Mouse (Mus musculus): ENCODE measurements around the gene Sorbs1.

Sorbs1 gene

GRCm38 (mm10) chr19:40406661-40407060, 106.9 kb downstream of the Sorbs1 start:
- DNase-seq (ENCODE audit: low read depth): no peak

GRCm38 (mm10) chr19:40405808-40406207, 107.8 kb downstream of the Sorbs1 start:
- no peak for DNase-seq (ENCODE audit: low read depth)

- peak; percentile 43 for DNase-seq (ENCODE audit: low read depth)
Observed at GRCm38 (mm10) chr19:40404582-40404981, 109.0 kb downstream of the Sorbs1 start.

DNA sequence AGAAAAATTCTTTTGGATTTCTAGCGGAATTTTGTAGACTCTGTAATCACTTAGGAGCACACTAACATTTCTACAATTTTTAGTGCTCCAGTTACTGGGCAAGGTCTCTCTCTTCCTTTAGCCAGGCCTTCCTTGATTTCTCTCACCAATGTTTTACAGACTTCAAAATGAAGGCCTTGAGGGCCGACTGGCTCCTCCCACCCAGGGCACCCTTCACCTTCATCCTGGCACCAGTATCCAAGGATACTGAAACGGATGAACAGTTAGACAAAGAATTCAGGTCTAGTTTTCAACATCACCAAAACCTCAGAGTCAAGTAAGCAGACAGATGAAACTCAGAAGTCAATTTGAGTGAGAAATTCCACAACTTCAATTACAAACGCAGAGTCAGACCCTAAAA, 109.6 kb downstream of the Sorbs1 start:
- no peak for DNase-seq (ENCODE audit: low read depth)

- DNase-seq (ENCODE audit: low read depth): no peak
Observed at GRCm38 (mm10) chr19:40402155-40402963, 111.2 kb downstream of the Sorbs1 start.

DNA sequence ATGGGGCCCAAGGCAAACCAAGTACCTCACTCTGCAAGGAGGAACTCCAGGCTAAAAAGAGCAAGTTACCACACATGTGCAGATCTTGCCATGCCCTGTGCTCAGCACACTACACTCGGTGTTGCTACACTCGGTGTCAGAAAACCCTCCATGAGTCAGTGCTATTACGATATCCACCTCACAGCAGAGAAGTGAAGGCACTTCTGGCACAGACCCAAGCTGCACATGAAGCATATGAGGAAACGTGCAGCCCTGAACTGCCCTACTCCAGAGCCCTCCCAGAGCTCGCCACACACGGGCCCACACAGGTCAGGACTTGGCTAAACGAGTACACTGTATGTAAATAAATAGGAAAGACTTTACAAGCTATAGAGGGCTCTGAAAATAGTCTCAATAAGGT, 112.4 kb downstream of the Sorbs1 start:
- DNase-seq (ENCODE audit: low read depth): no peak

- no peak for DNase-seq (ENCODE audit: low read depth)
Observed at GRCm38 (mm10) chr19:40400426-40401030, 113.1 kb downstream of the Sorbs1 start.

DNA sequence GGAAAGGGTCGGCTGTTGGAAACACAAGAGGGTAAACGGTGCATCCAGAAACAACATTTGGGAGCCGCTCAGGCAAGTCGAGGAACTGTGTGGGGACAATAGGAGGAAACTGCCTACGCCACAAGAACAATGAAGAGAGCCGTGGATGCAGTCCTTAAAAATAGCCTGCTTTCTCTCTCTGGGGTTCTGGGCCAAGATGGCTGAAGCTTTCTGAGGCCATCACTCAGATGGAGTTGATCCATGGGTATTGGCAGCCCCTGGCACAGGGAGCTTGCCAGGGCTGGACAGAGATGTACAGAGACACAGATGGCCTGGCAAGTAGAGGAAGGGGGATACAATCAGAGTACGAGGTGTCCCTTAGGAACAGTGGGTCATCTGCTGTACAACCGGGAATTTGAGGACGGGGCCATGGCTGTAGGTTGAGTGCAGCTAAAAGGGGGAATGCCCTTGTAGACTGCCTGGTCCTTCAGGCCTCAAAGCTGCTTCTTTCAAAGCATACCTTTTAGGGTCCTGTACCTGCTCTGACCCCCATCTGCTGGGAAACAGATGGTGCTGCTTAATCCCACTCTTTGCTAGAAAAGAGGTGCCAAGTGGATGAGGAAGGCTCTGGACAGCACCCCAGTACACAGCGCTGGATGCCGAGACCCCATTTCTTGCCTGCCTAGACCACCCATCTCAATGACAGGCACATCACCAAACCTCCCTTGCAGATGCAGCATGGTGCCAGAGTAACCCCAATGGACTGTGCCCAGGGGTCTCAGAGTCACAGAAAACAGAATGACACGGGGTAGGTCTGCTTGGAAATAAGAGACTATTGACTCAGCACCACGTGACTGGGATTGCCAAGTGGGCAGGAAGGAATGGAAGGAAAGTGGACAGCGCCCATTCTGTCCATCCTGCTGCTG, 117.6 kb downstream of the Sorbs1 start:
- DNase-seq (ENCODE audit: low read depth): no peak

- DNase-seq (ENCODE audit: low read depth): no peak
Observed at GRCm38 (mm10) chr19:40395321-40395695, 118.3 kb downstream of the Sorbs1 start.

- DNase-seq (ENCODE audit: low read depth): no peak
Observed at GRCm38 (mm10) chr19:40394555-40395320, 118.8 kb downstream of the Sorbs1 start.

GRCm38 (mm10) chr19:40392795-40393392, 120.7 kb downstream of the Sorbs1 start:
- DNase-seq (ENCODE audit: low read depth): no peak

DNA sequence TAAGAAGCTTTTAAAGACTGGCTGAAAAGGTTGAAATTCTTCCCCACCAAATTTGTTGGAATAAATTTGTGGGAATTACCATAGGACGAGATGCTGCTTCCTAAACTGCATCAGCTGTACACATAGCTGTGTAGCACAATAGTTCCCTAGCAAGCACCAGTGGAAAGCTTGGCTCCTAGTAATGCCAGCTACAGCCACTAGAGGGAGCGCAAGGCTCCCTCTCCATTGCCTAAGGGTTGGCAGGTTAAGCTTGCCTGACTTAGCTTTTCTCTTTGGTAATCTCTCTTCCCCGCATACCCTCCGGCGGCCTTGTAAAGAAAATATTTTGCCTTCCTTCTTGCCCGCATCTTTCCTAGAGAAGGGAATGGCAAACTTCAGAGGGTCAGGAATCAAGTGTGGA, 122.1 kb downstream of the Sorbs1 start:
- DNase-seq (ENCODE audit: low read depth): peak; percentile 81

DNA sequence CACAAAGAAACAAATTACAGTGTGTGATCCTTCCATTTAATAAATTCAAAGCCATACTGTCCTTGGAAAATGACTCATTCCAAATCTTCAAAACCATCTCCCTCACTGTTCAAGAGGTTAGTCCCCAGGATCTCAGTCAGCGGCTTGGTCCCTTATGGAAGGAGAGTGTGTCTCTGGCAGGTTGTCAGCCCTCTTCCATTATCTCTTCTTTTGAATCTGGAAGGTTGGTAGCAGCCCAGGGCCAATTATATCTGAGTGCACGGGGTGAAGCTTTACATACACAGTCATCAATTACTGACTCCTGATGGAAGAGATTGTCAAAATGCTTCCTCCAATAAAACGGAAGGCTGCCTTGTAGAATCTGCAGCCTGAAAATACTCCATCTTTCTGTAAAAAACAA, 126.7 kb downstream of the Sorbs1 start:
- DNase-seq (ENCODE audit: low read depth): no peak

GRCm38 (mm10) chr19:40385334-40385733, 128.2 kb downstream of the Sorbs1 start:
- no peak for DNase-seq (ENCODE audit: low read depth)

DNA sequence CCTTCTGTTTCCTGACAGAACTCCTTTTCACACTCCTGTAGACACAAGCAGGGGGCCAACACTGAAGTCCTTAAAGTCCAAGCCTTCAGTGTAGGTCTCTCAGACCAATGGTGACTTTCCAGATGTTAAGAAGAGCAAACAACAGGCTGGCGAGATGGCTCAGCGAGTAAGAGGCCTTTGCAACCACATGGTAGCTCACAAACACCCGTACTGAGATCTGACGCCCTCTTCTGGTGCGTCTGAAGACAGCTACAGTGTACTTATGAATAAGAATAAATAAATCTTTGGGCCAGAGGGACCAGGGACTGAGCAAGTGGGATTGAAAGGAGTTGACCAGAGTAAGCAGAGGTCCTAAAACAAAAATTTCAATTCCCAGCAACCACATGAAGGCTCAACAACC, 129.6 kb downstream of the Sorbs1 start:
- DNase-seq (ENCODE audit: low read depth): peak; percentile 15

GRCm38 (mm10) chr19:40380656-40381055, 132.9 kb downstream of the Sorbs1 start:
- no peak for DNase-seq (ENCODE audit: low read depth)

DNA sequence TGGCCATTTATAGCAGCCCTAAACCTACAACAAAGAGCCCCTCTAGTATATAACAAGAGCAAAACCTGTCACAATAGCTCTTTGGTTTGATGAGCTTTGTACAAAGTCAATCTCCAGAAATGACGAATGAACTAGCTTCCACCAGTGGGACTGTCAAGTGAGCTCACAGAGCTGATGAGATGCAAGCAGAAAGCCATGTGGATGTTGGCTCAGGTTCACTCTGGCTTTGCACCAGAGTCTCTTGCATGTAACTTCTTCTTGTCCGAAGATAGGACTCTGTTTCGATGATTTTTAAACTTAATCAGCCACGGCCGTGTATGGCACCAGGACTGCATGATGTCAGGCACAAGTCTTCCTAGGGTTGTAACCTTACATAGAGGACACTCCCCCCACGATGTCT, 133.6 kb downstream of the Sorbs1 start:
- no peak for DNase-seq (ENCODE audit: low read depth)

DNA sequence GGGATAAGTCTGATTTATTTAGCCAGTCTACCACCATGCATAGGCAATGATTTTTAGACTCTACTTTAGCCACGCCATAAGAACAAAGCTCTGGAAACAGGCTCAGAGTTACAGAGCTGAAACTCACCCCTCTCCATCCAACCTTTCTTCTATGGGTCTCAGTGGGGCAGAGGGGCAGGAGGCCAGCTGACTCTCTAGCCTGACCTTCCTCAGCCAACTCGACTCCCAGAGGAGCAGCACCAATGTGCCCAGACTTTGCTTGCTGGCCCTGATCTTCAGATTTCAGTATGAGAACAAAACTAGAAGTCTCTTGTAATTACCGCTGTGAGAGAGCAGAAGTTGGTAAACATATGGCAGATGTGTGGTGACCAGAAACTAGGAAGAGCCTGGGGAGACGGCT, 134.5 kb downstream of the Sorbs1 start:
- no peak for DNase-seq (ENCODE audit: low read depth)

DNA sequence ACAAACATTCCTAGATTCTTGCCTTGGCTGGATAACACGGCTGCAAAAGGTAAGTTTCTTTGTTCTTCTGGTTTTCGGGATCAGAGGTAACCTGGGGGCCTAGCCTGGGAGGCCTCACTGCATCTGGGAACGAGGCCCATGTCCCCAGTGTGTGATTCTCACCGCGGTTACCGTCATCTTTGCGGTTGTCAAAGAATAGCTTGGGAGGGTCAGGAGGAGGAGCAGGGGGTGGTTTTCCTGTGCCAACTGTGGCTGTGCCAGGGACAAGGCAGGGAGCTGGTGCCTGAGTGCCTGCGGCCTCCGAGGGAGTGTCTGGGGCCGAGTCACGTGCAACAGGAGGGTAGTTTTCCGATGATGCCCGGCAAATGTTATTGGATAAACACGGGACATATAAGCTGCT, 135.9 kb downstream of the Sorbs1 start:
- no peak for DNase-seq (ENCODE audit: low read depth)

- DNase-seq (ENCODE audit: low read depth): no peak
Observed at GRCm38 (mm10) chr19:40376566-40377281, 136.9 kb downstream of the Sorbs1 start.

DNA sequence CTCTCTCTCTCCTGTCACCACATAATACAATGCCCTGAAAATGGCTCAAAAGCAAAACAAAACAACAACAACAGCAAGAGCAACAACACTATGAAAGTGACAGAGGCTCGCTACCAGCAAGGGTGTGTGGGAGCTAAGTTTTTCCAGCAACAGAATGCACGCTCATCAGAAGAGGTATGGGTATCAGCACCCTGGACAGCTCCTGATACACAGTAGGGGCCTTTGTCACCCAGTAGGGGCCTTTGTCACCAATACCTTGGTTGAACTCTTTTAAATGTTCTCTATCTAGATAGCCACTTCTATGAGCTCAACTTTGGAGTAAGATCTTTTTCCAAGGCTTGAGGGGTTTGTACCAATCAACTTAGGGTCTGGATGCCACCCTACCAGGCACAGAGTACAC, 138.9 kb downstream of the Sorbs1 start:
- no peak for DNase-seq (ENCODE audit: low read depth)

Measured in induced T-regulatory cell, adult 2 months (primary cell).